Mouse (Mus musculus): ENCODE measurements at regions not wholly inside any gene's neighbourhood (a gene's known extent, or its start where the extent isn't known, plus 50 kb on each side); places are given as distances from the start of the nearest gene placed in this dataset.

- TF ChIP-seq CTCF (IDR thresholded peaks at IDR 0.05; ENCODE audit: low read depth, low read length) (no peak), POLR2A (IDR thresholded peaks at IDR 0.05; ENCODE audit: borderline replicate concordance, low read depth, low read length) (no peak)
Measured at GRCm38 (mm10) chr3:130978986-130979642, 131.2 kb upstream of the Lef1 start.
